Mouse (Mus musculus): ENCODE data around the gene Thap7. TPM values are rescaled to one million over a fixed set of nuclear protein-coding genes. Genes with fewer than 3 reads are reported as not detected.
A peak's percentile ranks its signal among the peaks of the same experiment; 100 is the strongest.
"Not testable (repeated sequence)": the region's sequence is repeated elsewhere in the genome, so short reads cannot be mapped to it uniquely, and the experiment has no call there.

Gene Thap7
- total RNA-seq (2021), result 10 to 100 TPM; 35.6 to 39.7 TPM
- long read RNA-seq, experiment 1, transcript Thap7-205 (5 exons, 1,110 nt), result major isoform, 5 of 32 reads
- long read RNA-seq, experiment 1, partial matches to known transcripts, result 5 of 32 reads
- long read RNA-seq, experiment 1, other reads (novel, unspliced or antisense), result 9 of 32 reads
- long read RNA-seq, experiment 2, transcript Thap7-201 (5 exons, 1,248 nt), result major isoform, 5 of 37 reads
- long read RNA-seq, experiment 2, transcript Thap7-202 (4 exons, 734 nt), result major isoform, 5 of 37 reads
- long read RNA-seq, experiment 2, partial matches to known transcripts, result 7 of 37 reads
- long read RNA-seq, experiment 2, other reads (novel, unspliced or antisense), result 7 of 37 reads

- peak; percentile 88 to 94 for DNase-seq (ENCODE audit: low spot score in 2 of 2)
Observed at GRCm38 (mm10) chr16:17530640-17531288, at the start of gene Thap7. Thap7 (minus strand) TSS chr16:17531136.

GRCm38 (mm10) chr16:17576825-17577215 is 45.9 kb upstream of the Thap7 start:
- no peak for DNase-seq (ENCODE audit: low spot score in 2 of 2)

- peak; percentile 31 to 44 for DNase-seq (ENCODE audit: low spot score in 2 of 2)
Observed at GRCm38 (mm10) chr16:17575870-17576824, 45.2 kb upstream of the Thap7 start.

GRCm38 (mm10) chr16:17566186-17566585 is 35.2 kb upstream of the Thap7 start:
- no peak for DNase-seq (ENCODE audit: low spot score in 2 of 2)

GRCm38 (mm10) chr16:17564771-17565170 is 33.8 kb upstream of the Thap7 start:
- DNase-seq (ENCODE audit: low spot score in 2 of 2), result no peak

- DNase-seq (ENCODE audit: low spot score in 2 of 2), result no peak
Observed at GRCm38 (mm10) chr16:17564221-17564620, 33.3 kb upstream of the Thap7 start.

- no peak for DNase-seq (ENCODE audit: low spot score in 2 of 2)
Observed at GRCm38 (mm10) chr16:17563580-17563979, 32.6 kb upstream of the Thap7 start.

GRCm38 (mm10) chr16:17561751-17562208 is 30.8 kb upstream of the Thap7 start, which contains the start of gene P2rx6:
P2rx6 (plus strand) TSS chr16:17561885.
- no peak for DNase-seq (ENCODE audit: low spot score in 2 of 2)

GRCm38 (mm10) chr16:17561128-17561750 is 30.3 kb upstream of the Thap7 start, which contains the start of gene Lrrc74b:
Lrrc74b (minus strand) TSS chr16:17561247.
- peak in 1 of 2 experiments; percentile 29 for DNase-seq (ENCODE audit: low spot score in 2 of 2)

- DNase-seq (ENCODE audit: low spot score in 2 of 2), result no peak
Observed at GRCm38 (mm10) chr16:17559396-17560027, 28.6 kb upstream of the Thap7 start.

GRCm38 (mm10) chr16:17558811-17559210 is 27.9 kb upstream of the Thap7 start:
- no peak for DNase-seq (ENCODE audit: low spot score in 2 of 2)

GRCm38 (mm10) chr16:17557947-17558480 is 27.1 kb upstream of the Thap7 start:
- DNase-seq (ENCODE audit: low spot score in 2 of 2), result peak; percentile 50 to 53

- no peak for DNase-seq (ENCODE audit: low spot score in 2 of 2)
Observed at GRCm38 (mm10) chr16:17556907-17557306, 26.0 kb upstream of the Thap7 start.

GRCm38 (mm10) chr16:17556180-17556579 is 25.2 kb upstream of the Thap7 start:
- no peak for DNase-seq (ENCODE audit: low spot score in 2 of 2)

GRCm38 (mm10) chr16:17554702-17555101 is 23.8 kb upstream of the Thap7 start:
- DNase-seq (ENCODE audit: low spot score in 2 of 2), result not testable (repeated sequence)

- no peak for DNase-seq (ENCODE audit: low spot score in 2 of 2)
Observed at GRCm38 (mm10) chr16:17553910-17554685, 23.2 kb upstream of the Thap7 start.

GRCm38 (mm10) chr16:17552837-17553236 is 21.9 kb upstream of the Thap7 start:
- DNase-seq (ENCODE audit: low spot score in 2 of 2), result no peak

- DNase-seq (ENCODE audit: low spot score in 2 of 2), result no peak
Observed at GRCm38 (mm10) chr16:17542632-17543031, 11.7 kb upstream of the Thap7 start.

- no peak for DNase-seq (ENCODE audit: low spot score in 2 of 2)
Observed at GRCm38 (mm10) chr16:17536584-17536983, 5.6 kb upstream of the Thap7 start.

All from adrenal gland, postnatal 4 days (tissue).